Mouse (Mus musculus) mouse embryonic stem cell (cell line): Measurements from ENCODE around the gene Abcc12.

ENCODE experiments used
- in situ Hi-C, 2 experiments: fragments of 300-500 bp; cut with MboI; formaldehyde crosslinking; loops; 1 replicate in 1 of 2; 3 replicates in 1 of 2; pipeline ENCODE4 v1.14.3; 2019 to 2020; ENCODE audit warnings: low sequenced_read_pairs in 2 of 2, low pct_unique_long_range_greater_than_20kb in 1 of 2, mixed read lengths in 1 of 2; ENCODE audit not compliant: unreplicated experiment in 1 of 2

Gene Abcc12

GRCm38 (mm10) chr8:86585532-86585931 lies 5.0 kb upstream of the Abcc12 start:
- in situ Hi-C loops = loop anchor here (5.0 to 10.0 kb wide), 4 partner anchors 251 to 881 kb away; partner anchors contain the start of gene Neto2 (in 1 of the 2)

GRCm38 (mm10) chr8:86585118-86585517 lies 4.6 kb upstream of the Abcc12 start:
- in situ Hi-C loops = loop anchor here (5.0 to 10.0 kb wide), 4 partner anchors 250 to 880 kb away; partner anchors contain the start of gene Neto2 (in 1 of the 2)

- in situ Hi-C loops = loop anchor here (10.0 kb wide), 3 partner anchors 247 to 877 kb away; partner anchors contain the start of gene Neto2 (in 1 of the 2)
These were observed 1.4 kb upstream of the Abcc12 start for GRCm38 (mm10) chr8:86581921-86582331.

GRCm38 (mm10) chr8:86578693-86579092 lies 1.8 kb downstream of the Abcc12 start:
- in situ Hi-C loops = no loop called here

- in situ Hi-C loops = no loop called here
These were observed 2.4 kb downstream of the Abcc12 start for GRCm38 (mm10) chr8:86578076-86578475.

GRCm38 (mm10) chr8:86577547-86577946 lies 2.9 kb downstream of the Abcc12 start:
- in situ Hi-C loops = no loop called here

- in situ Hi-C loops = no loop called here
These were observed 16.8 kb downstream of the Abcc12 start for GRCm38 (mm10) chr8:86563674-86564073.

GRCm38 (mm10) chr8:86561737-86562136 lies 18.7 kb downstream of the Abcc12 start:
- in situ Hi-C loops = no loop called here

- in situ Hi-C loops = no loop called here
These were observed 19.8 kb downstream of the Abcc12 start for GRCm38 (mm10) chr8:86560688-86561065.

- in situ Hi-C loops = no loop called here
These were observed 20.4 kb downstream of the Abcc12 start for GRCm38 (mm10) chr8:86559947-86560687.

- in situ Hi-C loops = no loop called here
These were observed 23.1 kb downstream of the Abcc12 start for GRCm38 (mm10) chr8:86557186-86558045.

- in situ Hi-C loops = no loop called here
These were observed 24.9 kb downstream of the Abcc12 start for GRCm38 (mm10) chr8:86555564-86555963.

GRCm38 (mm10) chr8:86554220-86554891 lies 26.1 kb downstream of the Abcc12 start:
- in situ Hi-C loops = no loop called here

- in situ Hi-C loops = no loop called here
These were observed 30.0 kb downstream of the Abcc12 start for GRCm38 (mm10) chr8:86550516-86550915.

- in situ Hi-C loops = no loop called here
These were observed 34.5 kb downstream of the Abcc12 start for GRCm38 (mm10) chr8:86546001-86546400.

- in situ Hi-C loops = no loop called here
These were observed 39.6 kb downstream of the Abcc12 start for GRCm38 (mm10) chr8:86540906-86541305.

GRCm38 (mm10) chr8:86540376-86540775 lies 40.1 kb downstream of the Abcc12 start:
- in situ Hi-C loops = no loop called here

GRCm38 (mm10) chr8:86536663-86536987 lies 43.9 kb downstream of the Abcc12 start:
- in situ Hi-C loops = no loop called here
